Mouse (Mus musculus) cerebellum, adult 18-20 months (tissue): Measurements from ENCODE around the gene Nlrc3.

Experiments
- DNase-seq, 2 experiments: peaks; one replicate each; pipeline ENCODE4 v3.0.0; 2021

The Nlrc3 gene

DNA sequence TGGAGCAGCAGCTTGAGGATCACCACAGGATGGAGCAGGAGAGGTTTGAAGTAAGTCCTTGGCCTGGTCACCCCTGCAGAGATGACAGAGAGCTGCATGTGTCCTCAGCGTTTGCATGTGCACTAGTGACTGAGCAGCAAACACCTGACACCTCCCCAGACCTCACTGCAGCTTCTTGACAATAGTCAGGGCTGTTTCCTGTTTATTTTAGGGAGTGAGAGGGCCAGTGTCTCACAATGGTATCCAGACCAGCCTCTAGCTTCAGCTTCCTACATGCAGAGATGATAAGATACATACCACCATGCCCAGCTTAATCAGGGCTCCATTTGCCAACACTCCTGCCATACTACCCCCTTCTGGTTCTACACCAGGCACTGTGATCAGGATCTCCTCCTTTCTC, 47.9 kb downstream of the Nlrc3 start:
- DNase-seq: no peak

DNA sequence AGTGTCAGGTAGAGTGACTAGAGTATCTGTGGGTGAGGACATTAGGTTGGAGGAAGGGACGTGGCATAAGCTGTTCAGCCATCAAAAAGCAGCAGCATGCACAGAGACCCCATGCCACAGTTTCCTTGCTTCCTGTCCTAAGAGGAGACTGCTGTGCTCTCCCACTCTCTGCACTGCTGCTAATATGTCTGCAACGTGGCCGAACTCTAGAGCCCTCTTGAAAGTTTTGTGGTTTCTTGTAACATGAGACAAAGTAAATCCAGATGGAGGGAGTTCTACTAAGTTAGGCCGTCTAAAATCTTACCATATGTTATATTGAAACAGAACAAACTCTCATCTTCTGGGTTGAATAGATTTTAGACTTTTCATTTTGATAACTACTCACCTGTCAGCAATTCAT, 52.5 kb downstream of the Nlrc3 start:
- no peak for DNase-seq

DNA sequence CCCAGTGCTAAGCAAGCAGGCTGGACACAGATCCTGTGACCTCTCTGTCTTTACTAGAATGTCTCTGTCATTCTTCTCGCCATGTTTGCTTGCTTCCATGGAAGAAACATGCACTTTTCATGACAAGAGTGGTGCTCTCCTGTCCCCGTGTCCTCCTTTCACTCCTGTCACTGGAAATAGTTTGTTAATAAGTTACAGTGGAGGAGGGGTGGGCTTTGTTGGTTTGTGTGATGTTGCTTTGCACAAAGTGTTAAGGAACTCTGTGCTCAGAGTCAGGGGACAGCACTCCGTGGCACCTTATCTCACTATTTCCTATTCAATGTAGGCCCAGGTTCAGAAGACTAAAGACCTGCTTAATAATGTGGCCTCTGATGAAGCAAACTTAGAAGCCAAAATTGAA, 52.9 kb downstream of the Nlrc3 start:
- no peak for DNase-seq

DNA sequence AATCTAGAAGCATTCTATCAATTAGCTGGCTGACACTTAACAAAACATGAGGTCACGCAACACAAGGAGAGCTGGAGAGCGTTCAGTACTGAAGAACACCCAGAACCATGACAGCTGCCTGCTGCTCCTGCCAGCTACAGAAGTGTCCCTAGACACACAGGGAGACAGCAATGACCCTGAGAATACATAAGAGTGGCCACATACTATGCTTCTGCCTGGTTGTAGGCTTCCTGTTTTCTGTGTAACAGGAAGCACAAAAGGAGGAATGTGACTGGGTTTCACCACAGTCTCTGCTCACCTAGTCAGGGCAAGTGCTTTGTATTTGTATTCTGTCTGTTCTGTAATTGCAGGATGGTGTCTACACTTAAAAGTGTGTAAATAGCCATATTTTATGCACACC, 55.7 kb downstream of the Nlrc3 start:
- no peak for DNase-seq

DNA sequence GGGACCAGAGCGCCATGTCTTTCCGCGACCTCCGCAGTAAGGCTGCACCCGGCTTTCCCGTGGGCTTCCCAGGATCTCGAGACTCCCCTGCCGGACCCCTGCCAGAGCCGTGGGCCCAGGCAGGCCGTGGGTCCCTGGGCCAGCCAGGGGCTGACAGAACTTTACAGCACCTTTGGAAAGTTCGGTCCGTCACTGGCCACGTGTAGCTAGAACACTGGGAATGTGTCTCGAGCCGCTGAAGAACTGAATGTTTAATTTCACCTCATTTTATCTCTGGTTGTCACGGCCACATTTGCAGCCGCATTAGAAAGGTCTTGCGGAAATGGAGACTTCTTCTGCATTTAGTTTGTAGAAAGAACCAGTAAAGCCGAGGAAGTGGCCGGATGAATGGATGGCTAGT, 67.3 kb downstream of the Nlrc3 start:
- DNase-seq: no peak

DNA sequence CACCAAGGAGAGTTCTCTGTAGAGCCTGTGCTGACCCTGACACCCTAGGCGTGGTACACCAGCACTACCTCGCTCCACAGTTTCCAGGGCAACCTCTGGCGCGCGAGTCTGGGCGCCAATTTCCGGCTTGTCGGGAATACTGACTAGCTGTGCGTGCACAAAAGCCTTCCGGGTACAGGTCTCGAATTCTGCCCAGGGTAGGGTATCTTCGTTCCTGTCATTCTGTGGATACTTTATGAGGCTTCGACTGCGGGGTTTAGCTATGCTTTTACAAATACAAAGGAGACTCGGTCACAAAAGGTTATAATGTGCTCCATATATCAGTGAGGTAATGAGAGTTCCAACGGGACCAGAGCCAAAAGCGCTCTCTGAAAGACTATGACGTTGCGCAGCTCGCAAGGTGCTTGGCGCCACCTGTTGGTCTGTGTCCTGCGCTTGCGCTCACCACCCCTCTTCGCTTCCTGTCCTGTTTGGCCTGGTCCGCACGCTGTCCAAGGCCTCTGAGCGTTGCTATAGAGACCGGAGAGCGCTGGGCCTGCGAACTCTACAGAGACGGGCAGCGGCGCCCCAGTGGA, 67.8 kb downstream of the Nlrc3 start, which contains the start of the genes 1700037C18Rik and Cluap1:
TSS of gene 1700037C18Rik (minus strand) at position 153 of the 575 bp plus-strand sequence.
TSS of gene Cluap1 (plus strand) at position 265 of the 575 bp plus-strand sequence.
- peak; percentile 94 to 95 for DNase-seq

DNA sequence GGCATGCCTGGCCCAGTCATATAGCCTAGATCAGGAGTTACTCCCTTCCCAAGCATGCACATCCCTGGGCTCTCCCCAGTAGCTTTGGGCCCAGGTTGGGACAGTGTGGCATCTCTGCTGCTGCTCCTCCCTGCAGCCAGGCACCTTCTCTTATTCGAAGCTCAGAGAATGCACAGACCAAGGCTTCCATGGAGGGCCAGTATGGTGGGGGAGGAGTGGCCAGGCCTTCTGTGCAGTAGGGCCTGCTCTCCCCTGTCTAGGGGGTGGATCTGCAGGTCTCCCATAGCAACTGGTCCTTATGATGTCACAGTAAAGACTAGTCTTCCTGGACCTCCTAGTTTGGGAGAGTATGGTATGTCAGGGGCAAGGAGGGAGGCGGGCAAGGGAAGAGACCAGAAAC, 69.0 kb downstream of the Nlrc3 start:
- DNase-seq: no peak

DNA sequence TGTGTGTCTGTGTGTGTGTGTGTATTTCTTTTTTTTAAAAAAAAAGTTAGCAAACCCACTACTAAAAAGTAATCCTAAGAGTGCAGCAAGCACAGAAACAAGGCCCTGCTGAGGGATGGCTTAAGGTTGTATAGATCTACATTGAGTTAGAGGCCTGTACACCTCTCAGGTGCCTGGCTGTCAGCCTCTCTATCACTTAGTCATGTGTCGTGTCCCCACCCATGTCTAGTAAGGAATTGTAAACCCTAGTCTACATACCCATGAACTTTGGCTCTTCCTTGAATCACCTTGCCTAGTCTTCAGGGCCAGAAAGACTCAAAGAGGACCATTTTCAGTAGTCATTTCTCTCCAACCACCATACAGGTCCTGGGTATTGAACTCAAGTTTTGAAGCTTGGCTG, 79.9 kb downstream of the Nlrc3 start:
- DNase-seq: no peak

DNA sequence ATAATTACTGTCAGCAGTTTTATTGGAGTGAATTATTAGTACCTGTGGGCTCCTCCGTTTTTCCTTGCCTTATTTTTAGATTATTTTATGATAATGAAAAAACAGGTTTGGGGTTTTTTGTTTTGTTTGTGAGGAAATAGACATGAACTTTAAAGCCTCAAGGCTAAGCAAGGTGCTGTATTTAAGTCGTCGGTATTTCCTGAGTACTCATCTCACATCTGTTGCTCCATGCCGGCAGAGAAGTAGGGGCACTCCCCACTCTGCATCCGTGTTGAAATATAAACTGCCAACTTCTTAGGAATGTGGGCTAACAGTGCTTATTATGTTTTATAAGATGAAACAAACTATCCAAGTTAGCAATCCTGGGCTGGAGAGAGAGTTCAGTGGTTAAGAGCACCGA, 80.4 kb downstream of the Nlrc3 start:
- no peak for DNase-seq

DNA sequence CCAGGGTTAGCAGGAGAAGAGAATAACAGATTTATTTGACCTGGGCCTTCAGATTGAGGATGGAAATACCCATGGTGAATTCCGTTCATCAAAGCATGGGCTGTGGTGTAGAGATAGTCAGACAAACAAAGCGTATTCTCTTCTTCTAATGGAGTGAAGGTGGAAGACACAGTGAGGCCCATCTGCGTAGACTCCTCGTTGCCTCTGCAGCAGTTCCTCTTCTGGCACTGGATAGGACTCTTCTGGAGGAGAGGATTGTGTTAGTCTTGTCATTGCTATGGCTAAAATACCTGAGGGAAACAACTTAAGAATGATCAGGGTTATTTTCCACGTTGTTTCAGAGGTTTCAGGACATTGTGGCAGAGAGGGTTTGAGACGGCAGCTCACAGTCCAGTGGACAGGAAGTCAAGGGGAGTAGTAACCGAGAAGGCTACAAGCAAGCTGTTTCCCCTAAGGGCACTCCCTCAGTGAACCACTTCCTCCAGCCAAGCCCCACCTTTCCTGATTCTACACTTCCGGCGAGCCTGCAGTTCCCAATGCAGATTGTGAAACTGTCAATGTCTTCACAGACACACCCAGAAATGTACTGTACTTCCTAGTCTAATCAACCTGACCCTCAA, 81.1 kb downstream of the Nlrc3 start:
- DNase-seq: no peak
